In genomic region chr11:117919211-117919610, GRCm38 (mm10) we compare ENCODE assay signal across 17 mouse cellular contexts. TPM values are rescaled to one million over a fixed set of nuclear protein-coding genes. Genes with fewer than 3 reads are reported as not detected.
DNase-seq lines count a peak whose midpoint lies in the region; TF ChIP-seq lines count a peak whose summit lies in the region.
"Had no signal": no experiment of that assay in that cellular context is flagged by ENCODE, and none has a peak within 500 bp of the region (broad histone marks: within the 10 kb centered on the region; RNA-seq: fewer than 3 reads in every experiment).

No protein-coding gene starts in this region.

- peaks cover 8 to 10% of the 10 kb centered on the region in 2 experiments for H3K4me1 ChIP-seq in CH12.LX (ENCODE audit: control insufficient read depth in 1 of 2, insufficient read depth in 2 of 2)
- H3K4me1 ChIP-seq: midbrain, embryonic 12.5 days had no signal

- no peaks in the 10 kb centered on the region for H3K79me2 ChIP-seq in CH12.LX (replicated peaks; ENCODE audit: control insufficient read depth, extremely low read depth, insufficient read depth, poor library complexity, severe bottlenecking)

- no peak for TF ChIP-seq POLR2A in CH12.LX (IDR thresholded peaks at IDR 0.05; ENCODE audit: low read depth, low read length)

- peak; percentile 28 to 31 for DNase-seq in heart, adult 9 months (ENCODE audit: low spot score in 2 of 2)
- DNase-seq in heart, postnatal 4 days: no peak
- DNase-seq in CH12.LX (ENCODE audit: extremely low read depth): no peak
- peak; percentile 29 for DNase-seq in brain, adult 2 months (ENCODE audit: low read depth, low spot score)
- DNase-seq in kidney, postnatal 25 days: peak; percentile 59 to 65
- no peak for DNase-seq in left cerebral cortex, postnatal 14 days (ENCODE audit: low spot score in 2 of 2)
- DNase-seq in neural tube, embryonic 10.5 days (ENCODE audit: extremely low spot score, low spot score): no peak
- DNase-seq: cerebellum, adult 8-10 months had no signal

- peaks cover 60% of the 10 kb centered on the region for H3K27me3 ChIP-seq in CH12.LX (replicated peaks)
- H3K27me3 ChIP-seq: embryonic facial prominence, embryonic 12.5 days; neural tube, embryonic 12.5 days had no signal

- no peak for TF ChIP-seq CTCF in CH12.LX (conservative IDR thresholded peaks at IDR 0.05 in 1 of 2, IDR thresholded peaks at IDR 0.05 in 1 of 2; ENCODE audit: low read depth in 2 of 2, low read length in 2 of 2)

- intact Hi-C loops in left cerebral cortex, postnatal 14 days (cut with DNase I): no loop called here

- TF ChIP-seq RAD21 in CH12.LX (IDR thresholded peaks at IDR 0.05; ENCODE audit: low read depth, low read length): no peak

- H3K4me2 ChIP-seq in CH12.LX (ENCODE audit: insufficient read depth, low read depth, poor library complexity, severe bottlenecking): no peak overlapping the region
- H3K4me2 ChIP-seq: embryonic facial prominence, embryonic 12.5 days; heart, embryonic 11.5 days; midbrain, embryonic 12.5 days; neural tube, embryonic 12.5 days had no signal

- no peak overlapping the region for H3K9ac ChIP-seq in CH12.LX (ENCODE audit: insufficient read depth, low read depth)
- H3K9ac ChIP-seq: embryonic facial prominence, embryonic 12.5 days; midbrain, embryonic 12.5 days; neural tube, embryonic 12.5 days had no signal

- H3K9me3 ChIP-seq in CH12.LX (replicated peaks; ENCODE audit: low read length): peaks cover 12% of the 10 kb centered on the region

- in situ Hi-C loops in CH12.LX (cut with MboI; ENCODE audit: low pct_ligation_motif_present, low pct_unique_long_range_greater_than_20kb, low sequenced_read_pairs): loop anchor here (5.0 kb wide), 1 partner anchor 33 kb away; no protein-coding TSS in a partner anchor

- TF ChIP-seq EP300 in CH12.LX (IDR thresholded peaks at IDR 0.05; ENCODE audit: low read length): no peak

- H3K4me3 ChIP-seq in CH12.LX (replicated peaks in 1 of 3; ENCODE audit: low read depth in 2 of 3, low read length in 2 of 3, poor library complexity in 1 of 3): no peak overlapping the region
- H3K4me3 ChIP-seq: embryonic facial prominence, embryonic 12.5 days; midbrain, embryonic 12.5 days; neural tube, embryonic 12.5 days had no signal

- H3K36me3 ChIP-seq in CH12.LX (replicated peaks in 1 of 2; ENCODE audit: control insufficient read depth in 1 of 2, insufficient read depth in 1 of 2, low read length in 1 of 2): no peaks in the 10 kb centered on the region
- H3K36me3 ChIP-seq: embryonic facial prominence, embryonic 12.5 days; midbrain, embryonic 12.5 days; neural tube, embryonic 12.5 days had no signal

- dilution Hi-C loops in CH12.LX (cut with MboI; ENCODE audit: extremely low pct_ligation_motif_present, extremely low pct_unique_long_range_greater_than_20kb, low sequenced_read_pairs): no loop called here

- no peak overlapping the region for H3K27ac ChIP-seq in CH12.LX (ENCODE audit: insufficient read depth, low read depth)
- H3K27ac ChIP-seq: embryonic facial prominence, embryonic 12.5 days; midbrain, embryonic 12.5 days; neural tube, embryonic 12.5 days had no signal

TF ChIP-seq in CH12.LX, 34 proteins besides CTCF, POLR2A, EP300 and RAD21:
- peak; percentile 62 for TF ChIP-seq CHD2 (IDR thresholded peaks at IDR 0.05; ENCODE audit: low read length)
- no peak for TF ChIP-seq ZC3H11A (IDR thresholded peaks at IDR 0.05; ENCODE audit: low read depth, low read length)
- no peak for TF ChIP-seq ZNF384 (IDR thresholded peaks at IDR 0.05; ENCODE audit: low read depth, low read length)
- no peak for TF ChIP-seq ZMIZ1 (IDR thresholded peaks at IDR 0.05; ENCODE audit: low read depth, low read length)

RNA-seq across cellular contexts. Expression of gene Tha1, which starts 45.9 kb away (rescaled TPM):
- total RNA-seq in heart, postnatal 4 days (2021): 1 to 10 TPM; 3.3 to 4.0 TPM
- not detected in 2 replicates for total RNA-seq in CH12.LX (2012; rRNA removed)
- not detected in 2 replicates for total RNA-seq in CH12.LX (2014; rRNA removed)
- not detected in 2 replicates for polyA plus RNA-seq in CH12.LX (2012; ENCODE audit: insufficient read length, low read depth)
- 1 to 10 TPM; 3.4 to 5.1 TPM for total RNA-seq in left cerebral cortex, postnatal 14 days (2021)

RNA-seq across cellular contexts. Expression of gene Socs3, which starts 50.6 kb away (rescaled TPM):
- total RNA-seq in heart, postnatal 4 days (2021): 1 to 10 TPM; 5.5 TPM
- total RNA-seq in CH12.LX (2012; rRNA removed): 2.5 and 4.7 TPM in 2 replicates
- 1.1 and 1.2 TPM in 2 replicates for total RNA-seq in CH12.LX (2014; rRNA removed)
- 0.83 and 1.1 TPM in 2 replicates for polyA plus RNA-seq in CH12.LX (2012; ENCODE audit: insufficient read length, low read depth)
- 1 to 10 TPM; 3.7 to 3.8 TPM for total RNA-seq in left cerebral cortex, postnatal 14 days (2021)

RNA-seq across cellular contexts. Expression of gene Tmem235, which starts 58.7 kb away (rescaled TPM):
- total RNA-seq in heart, postnatal 4 days (2021): under 1 TPM in 1 of 2 experiments, not detected in 1; 0.18 TPM
- total RNA-seq in CH12.LX (2012; rRNA removed) (not detected in 2 replicates), CH12.LX (2014; rRNA removed) (not detected in 2 replicates)
- polyA plus RNA-seq in CH12.LX (2012; ENCODE audit: insufficient read length, low read depth): not detected in 2 replicates
- total RNA-seq in left cerebral cortex, postnatal 14 days (2021): not detected
- total RNA-seq: liver, adult 2 months had no signal
- polyA plus RNA-seq: embryonic facial prominence, embryonic 12.5 days; forebrain, embryonic 16.5 days; heart, embryonic 11.5 days; hindbrain, embryonic 11.5 days; liver, adult 2 months; lung, postnatal 0 days; midbrain, embryonic 12.5 days; neural tube, embryonic 12.5 days; urinary bladder, adult 2 months had no signal

Comparison
In these comparisons a context has a peak if more than half of its experiments do, and no peak if none do; other contexts are left out.
1. DNase-seq: peak in heart, adult 9 months (2 of 2), brain, adult 2 months (single experiment) and kidney, postnatal 25 days (2 of 2); none in heart, postnatal 4 days (single experiment), CH12.LX (single experiment), left cerebral cortex, postnatal 14 days (0 of 2) and neural tube, embryonic 10.5 days (single experiment).
2. RNA of gene Tha1, which starts 45.9 kb away (total RNA-seq): 3.4 to 5.1 TPM in left cerebral cortex, postnatal 14 days and 3.3 to 4.0 TPM in heart, postnatal 4 days; not detected in CH12.LX; every median in the first group is over 4 times any median in the second.